Mouse (Mus musculus) midbrain, embryonic 16.5 days (tissue): ENCODE results near the gene Ldlr. TPM values are rescaled to one million over a fixed set of nuclear protein-coding genes. Genes with fewer than 3 reads are reported as not detected.

ENCODE experiments used
- ATAC-seq: fragments of 200-750 bp; cut with Nextera tagmentation; 2 replicates; pipeline ENCODE4 v1.8.0; 2017; ENCODE audit warnings: moderate TSS enrichment
- H3K27ac ChIP-seq: fragments of 300-500 bp; sonication (generic); 2 replicates; pipeline ENCODE4 v1.5.1; 2014; ENCODE audit warnings: mild to moderate bottlenecking, low read length, mixed read lengths
- H3K27me3 ChIP-seq: fragments of 300-500 bp; sonication (generic); 2 replicates; pipeline ENCODE4 v1.6.1; 2014; ENCODE audit warnings: low read depth, low read length, mixed read lengths; ENCODE audit not compliant: control insufficient read depth, insufficient read depth
- H3K36me3 ChIP-seq: fragments of 300-500 bp; sonication (generic); 2 replicates; pipeline ENCODE4 v1.6.1; 2014; ENCODE audit warnings: mild to moderate bottlenecking, low read length, moderate library complexity, mixed read lengths; ENCODE audit not compliant: control insufficient read depth, insufficient read depth
- H3K4me1 ChIP-seq: fragments of 300-500 bp; sonication (generic); 2 replicates; pipeline ENCODE4 v1.6.1; 2014; ENCODE audit warnings: mild to moderate bottlenecking, low read length, mixed read lengths; ENCODE audit not compliant: control insufficient read depth, insufficient read depth
- H3K4me2 ChIP-seq: fragments of 300-500 bp; sonication (generic); 2 replicates; pipeline ENCODE4 v1.6.1; 2014; ENCODE audit warnings: mild to moderate bottlenecking, low read length, mixed read lengths
- H3K4me3 ChIP-seq: fragments of 300-500 bp; sonication (generic); 2 replicates; pipeline ENCODE4 v1.5.1; 2014; ENCODE audit warnings: low read depth, mild to moderate bottlenecking, low read length, moderate library complexity, mixed read lengths
- H3K9ac ChIP-seq: fragments of 300-500 bp; sonication (generic); 2 replicates; pipeline ENCODE4 v1.6.1; 2014; ENCODE audit warnings: low read depth, low read length, mixed read lengths
- H3K9me3 ChIP-seq: fragments of 300-500 bp; sonication (generic); replicated peaks from 2 replicates; pipeline ENCODE4 v1.6.1; 2014; ENCODE audit warnings: mild to moderate bottlenecking, low read length, mixed read lengths; ENCODE audit not compliant: control insufficient read depth, poor library complexity, severe bottlenecking
- WGBS: fragments of 180-500 bp; shearing (Covaris S2); extraction: QIAGEN DNeasy Blood & Tissue Kit; methylation state at CpG from one replicate; pipeline ENCODE4 v1.1.7; 2014; 5-methylcytosine and 5-hydroxymethylcytosine counted together
- polyA plus RNA-seq: library from polyadenylated mRNA; unstranded; fragments of >200 nt; fragmentation: Nextera tagmentation; extraction: Ambion mirVana; gene quantifications from 2 replicates; pipeline ENCODE4 v1.2.1, GENCODE M21; 2015

Ldlr gene
- 16.0 and 17.2 TPM in 2 replicates for polyA plus RNA-seq

GRCm38 (mm10) chr9:21723377-21724146 lies at the start of gene Ldlr:
TSS of gene Ldlr (plus strand) at chr9:21723483.
- peak; percentile 84 for ATAC-seq
- under 1% methylated on average over 47 of the region's 47 CpGs for WGBS
- Histone ChIP-seq H3K36me3 (no peaks in the 10 kb centered on the region), H3K4me1 (peaks cover 17% of the 10 kb centered on the region), H3K9me3 (no peaks in the 10 kb centered on the region), H3K4me3 (peak within 1 kb of the TSS; percentile 71), H3K4me2 (peak within 1 kb of the TSS; percentile 83), H3K27me3 (no peaks in the 10 kb centered on the region), H3K27ac (peak within 1 kb of the TSS; percentile 93), H3K9ac (peak within 1 kb of the TSS; percentile 78)

- Histone ChIP-seq H3K36me3 (peaks cover 62% of the 10 kb centered on the region), H3K9me3 (no peaks in the 10 kb centered on the region), H3K27me3 (no peaks in the 10 kb centered on the region), H3K27ac (no peak overlapping the region), H3K4me1 (no peaks in the 10 kb centered on the region), H3K9ac (no peak overlapping the region), H3K4me2 (no peak overlapping the region), H3K4me3 (no peak overlapping the region)
- ATAC-seq = no peak
- 97% methylated on average over 17 of the region's 17 CpGs for WGBS
These were observed 45.6 kb upstream of the Ldlr start for GRCm38 (mm10) chr9:21677706-21678105.

GRCm38 (mm10) chr9:21680448-21680847 lies 42.8 kb upstream of the Ldlr start:
- no peaks in the 10 kb centered on the region for H3K9me3 ChIP-seq
- H3K9ac ChIP-seq = no peak overlapping the region
- ATAC-seq = no peak
- H3K27ac ChIP-seq = no peak overlapping the region
- H3K4me2 ChIP-seq = no peak overlapping the region
- peaks cover 54% of the 10 kb centered on the region for H3K36me3 ChIP-seq
- no peaks in the 10 kb centered on the region for H3K27me3 ChIP-seq
- 93% methylated on average over 4 of the region's 4 CpGs for WGBS
- no peak overlapping the region for H3K4me3 ChIP-seq
- no peaks in the 10 kb centered on the region for H3K4me1 ChIP-seq

GRCm38 (mm10) chr9:21682827-21683226 lies 40.5 kb upstream of the Ldlr start:
- Histone ChIP-seq H3K4me2 (no peak overlapping the region), H3K27ac (no peak overlapping the region), H3K9ac (no peak overlapping the region), H3K36me3 (peaks cover 53% of the 10 kb centered on the region), H3K4me1 (no peaks in the 10 kb centered on the region), H3K4me3 (no peak overlapping the region), H3K27me3 (no peaks in the 10 kb centered on the region), H3K9me3 (no peaks in the 10 kb centered on the region)
- 83% methylated on average over 4 of the region's 4 CpGs for WGBS
- no peak for ATAC-seq

GRCm38 (mm10) chr9:21683897-21684296 lies 39.4 kb upstream of the Ldlr start:
- Histone ChIP-seq H3K4me2 (no peak overlapping the region), H3K36me3 (peaks cover 46% of the 10 kb centered on the region), H3K27ac (no peak overlapping the region), H3K27me3 (no peaks in the 10 kb centered on the region), H3K4me3 (no peak overlapping the region), H3K9ac (no peak overlapping the region), H3K4me1 (no peaks in the 10 kb centered on the region), H3K9me3 (no peaks in the 10 kb centered on the region)
- 85% methylated on average over 3 of the region's 3 CpGs for WGBS
- ATAC-seq = no peak

- no peak for ATAC-seq
- Histone ChIP-seq H3K9ac (no peak overlapping the region), H3K27ac (no peak overlapping the region), H3K27me3 (no peaks in the 10 kb centered on the region), H3K9me3 (no peaks in the 10 kb centered on the region), H3K4me1 (no peaks in the 10 kb centered on the region), H3K4me2 (no peak overlapping the region), H3K36me3 (peaks cover 41% of the 10 kb centered on the region), H3K4me3 (no peak overlapping the region)
- 93% methylated on average over 7 of the region's 7 CpGs for WGBS
These were observed 34.7 kb upstream of the Ldlr start for GRCm38 (mm10) chr9:21688554-21688953.

GRCm38 (mm10) chr9:21690031-21690430 lies 33.3 kb upstream of the Ldlr start:
- no peaks in the 10 kb centered on the region for H3K27me3 ChIP-seq
- no peak overlapping the region for H3K4me3 ChIP-seq
- no peaks in the 10 kb centered on the region for H3K4me1 ChIP-seq
- 90% methylated on average over 3 of the region's 3 CpGs for WGBS
- H3K27ac ChIP-seq = no peak overlapping the region
- no peak overlapping the region for H3K4me2 ChIP-seq
- ATAC-seq = no peak
- peaks cover 41% of the 10 kb centered on the region for H3K36me3 ChIP-seq
- H3K9me3 ChIP-seq = no peaks in the 10 kb centered on the region
- H3K9ac ChIP-seq = no peak overlapping the region

GRCm38 (mm10) chr9:21691862-21692261 lies 31.4 kb upstream of the Ldlr start:
- H3K9ac ChIP-seq = no peak overlapping the region
- H3K27ac ChIP-seq = no peak overlapping the region
- no peaks in the 10 kb centered on the region for H3K4me1 ChIP-seq
- H3K4me3 ChIP-seq = no peak overlapping the region
- H3K27me3 ChIP-seq = no peaks in the 10 kb centered on the region
- no peaks in the 10 kb centered on the region for H3K9me3 ChIP-seq
- peaks cover 29% of the 10 kb centered on the region for H3K36me3 ChIP-seq
- WGBS = 44% methylated on average over 2 of the region's 2 CpGs
- no peak for ATAC-seq
- no peak overlapping the region for H3K4me2 ChIP-seq

GRCm38 (mm10) chr9:21692491-21692890 lies 30.8 kb upstream of the Ldlr start:
- WGBS = 98% methylated on average over 4 of the region's 4 CpGs
- Histone ChIP-seq H3K4me3 (no peak overlapping the region), H3K36me3 (peaks cover 23% of the 10 kb centered on the region), H3K4me2 (no peak overlapping the region), H3K27ac (no peak overlapping the region), H3K27me3 (no peaks in the 10 kb centered on the region), H3K9me3 (no peaks in the 10 kb centered on the region), H3K9ac (no peak overlapping the region), H3K4me1 (no peaks in the 10 kb centered on the region)
- no peak for ATAC-seq
